Mouse (Mus musculus) heart, embryonic 14.5 days (tissue): Measurements from ENCODE around the gene Spata3. TPM values are rescaled to one million over a fixed set of nuclear protein-coding genes. Genes with fewer than 3 reads are reported as not detected.

Experiments used
- ATAC-seq: fragments of 200-750 bp; cut with Nextera tagmentation; 2 replicates; pipeline ENCODE4 v1.8.0; 2017; ENCODE audit warnings: low read depth, moderate TSS enrichment; ENCODE audit not compliant: insufficient number of reproducible peaks, insufficient read depth, low FRiP score
- H3K27ac ChIP-seq, 2 experiments: fragments of 200-500 bp in 1 of 2; fragments of 300-500 bp in 1 of 2; sonication (generic) in 1 of 2; replicated peaks in 1 of 2; 2 replicates each; pipeline ENCODE4 v1.5.1; 2012 to 2014; ENCODE audit warnings: low read depth in 2 of 2, low read length in 2 of 2, control low read depth in 1 of 2, mild to moderate bottlenecking in 1 of 2, mixed read lengths in 1 of 2; ENCODE audit not compliant: control insufficient read depth in 1 of 2, insufficient read depth in 1 of 2
- H3K27me3 ChIP-seq: fragments of 300-500 bp; sonication (generic); 2 replicates; pipeline ENCODE4 v1.6.1; 2014; ENCODE audit warnings: mild to moderate bottlenecking, low read length, control low read depth; ENCODE audit not compliant: control insufficient read depth, insufficient read depth
- H3K36me3 ChIP-seq: fragments of 300-500 bp; sonication (generic); 2 replicates; pipeline ENCODE4 v1.6.1; 2014; ENCODE audit warnings: mild to moderate bottlenecking, control low read depth, low read length, mixed read lengths; ENCODE audit not compliant: control insufficient read depth, insufficient read depth
- H3K4me1 ChIP-seq, 2 experiments: fragments of 200-500 bp in 1 of 2; fragments of 300-500 bp in 1 of 2; sonication (generic) in 1 of 2; 2 replicates each; pipeline ENCODE4 v1.6.1; 2012 to 2014; ENCODE audit warnings: low read length in 2 of 2, control low read depth in 1 of 2, mixed read lengths in 1 of 2; ENCODE audit not compliant: control insufficient read depth in 2 of 2, insufficient read depth in 2 of 2
- H3K4me2 ChIP-seq: fragments of 300-500 bp; sonication (generic); 2 replicates; pipeline ENCODE4 v1.6.1; 2014; ENCODE audit warnings: mild to moderate bottlenecking, low read length
- H3K4me3 ChIP-seq, 2 experiments: fragments of 200-500 bp in 1 of 2; fragments of 300-500 bp in 1 of 2; sonication (generic) in 1 of 2; 2 replicates each; pipeline ENCODE4 v1.5.1; 2012 to 2014; ENCODE audit warnings: low read length in 2 of 2, mild to moderate bottlenecking in 2 of 2, control low read depth in 1 of 2, low read depth in 1 of 2, moderate library complexity in 1 of 2; ENCODE audit not compliant: control insufficient read depth in 1 of 2, insufficient read depth in 1 of 2
- H3K9ac ChIP-seq: fragments of 300-500 bp; sonication (generic); 2 replicates; pipeline ENCODE4 v1.6.1; 2014; ENCODE audit warnings: mild to moderate bottlenecking, low read length
- H3K9me3 ChIP-seq: fragments of 300-500 bp; sonication (generic); 2 replicates; pipeline ENCODE4 v1.6.1; 2016; ENCODE audit warnings: low read length, control low read depth; ENCODE audit not compliant: control insufficient read depth
- WGBS: fragments of 180-500 bp; shearing (Covaris S2); extraction: QIAGEN DNeasy Blood & Tissue Kit; methylation state at CpG from one replicate; pipeline ENCODE4 v1.1.7; 2014; 5-methylcytosine and 5-hydroxymethylcytosine counted together
- polyA plus RNA-seq: library from polyadenylated mRNA; unstranded; fragments of >200 nt; fragmentation: Nextera tagmentation; extraction: Ambion mirVana; gene quantifications from 2 replicates; pipeline ENCODE4 v1.2.1, GENCODE M21; 2014

The Spata3 gene
- polyA plus RNA-seq, result not detected in 2 replicates

GRCm38 (mm10) chr1:86016516-86016915 is at the start of gene Spata3:
Spata3 (plus strand) TSS chr1:86016816.
- WGBS, result 86% methylated on average over 8 of the region's 8 CpGs

GRCm38 (mm10) chr1:85969081-85969480 is 47.5 kb upstream of the Spata3 start:
- H3K9ac ChIP-seq, result no peak overlapping the region
- WGBS, result 74% methylated on average over 1 of the region's 1 CpGs
- no peak overlapping the region for H3K4me3 ChIP-seq
- no peak for ATAC-seq
- no peaks in the 10 kb centered on the region for H3K9me3 ChIP-seq
- H3K4me2 ChIP-seq, result no peak overlapping the region
- no peaks in the 10 kb centered on the region for H3K4me1 ChIP-seq
- H3K27ac ChIP-seq, result no peak overlapping the region
- no peaks in the 10 kb centered on the region for H3K27me3 ChIP-seq
- no peaks in the 10 kb centered on the region for H3K36me3 ChIP-seq

More at GRCm38 (mm10) chr1:86016516-86016915, at the start of gene Spata3:
- no peak for ATAC-seq
- Histone ChIP-seq H3K27ac (no peak within 1 kb of the TSS), H3K36me3 (no peaks in the 10 kb centered on the region), H3K9me3 (no peaks in the 10 kb centered on the region), H3K4me3 (no peak within 1 kb of the TSS), H3K27me3 (peaks cover 34% of the 10 kb centered on the region), H3K4me1 (peaks cover 0 to 5% of the 10 kb centered on the region in 2 experiments; a peak in 1 of 4 replicates), H3K9ac (no peak within 1 kb of the TSS), H3K4me2 (no peak within 1 kb of the TSS)

- ATAC-seq, result no peak
- no peak overlapping the region for H3K27ac ChIP-seq
Observed at GRCm38 (mm10) chr1:85969519-85969918, 47.1 kb upstream of the Spata3 start.

GRCm38 (mm10) chr1:85971070-85971469 is 45.5 kb upstream of the Spata3 start:
- Histone ChIP-seq H3K27me3 (no peaks in the 10 kb centered on the region), H3K36me3 (no peaks in the 10 kb centered on the region), H3K9ac (no peak overlapping the region), H3K4me1 (no peaks in the 10 kb centered on the region), H3K4me2 (no peak overlapping the region), H3K27ac (no peak overlapping the region), H3K9me3 (no peaks in the 10 kb centered on the region), H3K4me3 (no peak overlapping the region)
- ATAC-seq, result no peak
- 89% methylated on average over 3 of the region's 3 CpGs for WGBS

More at GRCm38 (mm10) chr1:85969519-85969918, 47.1 kb upstream of the Spata3 start:
- Histone ChIP-seq H3K4me3 (no peak overlapping the region), H3K4me1 (no peaks in the 10 kb centered on the region), H3K9me3 (no peaks in the 10 kb centered on the region), H3K36me3 (no peaks in the 10 kb centered on the region), H3K4me2 (no peak overlapping the region), H3K9ac (no peak overlapping the region), H3K27me3 (no peaks in the 10 kb centered on the region)
- 88% methylated on average over 1 of the region's 1 CpGs for WGBS

GRCm38 (mm10) chr1:85972341-85972740 is 44.3 kb upstream of the Spata3 start:
- Histone ChIP-seq H3K36me3 (no peaks in the 10 kb centered on the region), H3K4me3 (no peak overlapping the region), H3K9ac (no peak overlapping the region), H3K27me3 (no peaks in the 10 kb centered on the region), H3K27ac (no peak overlapping the region), H3K4me2 (no peak overlapping the region), H3K9me3 (no peaks in the 10 kb centered on the region), H3K4me1 (no peaks in the 10 kb centered on the region)
- 65% methylated on average over 3 of the region's 3 CpGs for WGBS
- no peak for ATAC-seq

GRCm38 (mm10) chr1:85973468-85973877 is 43.1 kb upstream of the Spata3 start:
- Histone ChIP-seq H3K9me3 (no peaks in the 10 kb centered on the region), H3K27ac (no peak overlapping the region), H3K4me3 (no peak overlapping the region), H3K36me3 (no peaks in the 10 kb centered on the region), H3K27me3 (no peaks in the 10 kb centered on the region), H3K9ac (no peak overlapping the region), H3K4me1 (no peaks in the 10 kb centered on the region), H3K4me2 (no peak overlapping the region)
- 88% methylated on average over 2 of the region's 2 CpGs for WGBS
- no peak for ATAC-seq

- 75% methylated on average over 3 of the region's 3 CpGs for WGBS
- Histone ChIP-seq H3K4me2 (no peak overlapping the region), H3K4me1 (peaks cover 4 to 11% of the 10 kb centered on the region in 2 experiments), H3K27ac (no peak overlapping the region), H3K27me3 (no peaks in the 10 kb centered on the region), H3K9me3 (no peaks in the 10 kb centered on the region), H3K4me3 (no peak overlapping the region), H3K9ac (no peak overlapping the region), H3K36me3 (no peaks in the 10 kb centered on the region)
- no peak for ATAC-seq
Observed at GRCm38 (mm10) chr1:85977709-85978108, 38.9 kb upstream of the Spata3 start.

GRCm38 (mm10) chr1:85981738-85982357 is 34.8 kb upstream of the Spata3 start:
- Histone ChIP-seq H3K36me3 (no peaks in the 10 kb centered on the region), H3K27me3 (no peaks in the 10 kb centered on the region), H3K27ac (peak overlapping the region in 1 of 2 experiments; percentile 12; a peak in 1 of 4 replicates), H3K4me3 (no peak overlapping the region), H3K4me2 (no peak overlapping the region), H3K9me3 (no peaks in the 10 kb centered on the region), H3K9ac (no peak overlapping the region), H3K4me1 (peaks cover 6 to 17% of the 10 kb centered on the region in 2 experiments)
- 19% methylated on average over 7 of the region's 7 CpGs for WGBS
- no peak for ATAC-seq
